Mouse (Mus musculus) myocyte (in vitro differentiated cells): ENCODE data around the gene Gm8122.
"Not testable (repeated sequence)": the region's sequence is repeated elsewhere in the genome, so short reads cannot be mapped to it uniquely, and the experiment has no call there.

Experiments used
- CEBPB ChIP-seq: IDR thresholded peaks from 2 replicates; pipeline ENCODE4 v1.6.1; 2011; ENCODE audit warnings: mild to moderate bottlenecking, moderate library complexity; ENCODE audit not compliant: poor library complexity, insufficient read depth, severe bottlenecking
- E2F4 ChIP-seq: IDR thresholded peaks from one replicate; pipeline ENCODE4 v1.6.1; 2011; ENCODE audit warnings: mild to moderate bottlenecking, control low read depth, moderate library complexity; ENCODE audit not compliant: insufficient read depth
- MAX ChIP-seq: IDR thresholded peaks from one replicate; pipeline ENCODE4 v1.6.1; 2011; ENCODE audit warnings: low read depth, mild to moderate bottlenecking, control low read depth
- MYOD1 ChIP-seq, 3 experiments: IDR thresholded peaks; one replicate each; pipeline ENCODE4 v1.6.1; 2011; ENCODE audit warnings: control low read depth in 2 of 3, low read depth in 2 of 3, mild to moderate bottlenecking in 2 of 3, moderate library complexity in 1 of 3; ENCODE audit not compliant: insufficient read length in 2 of 3, control insufficient read depth in 1 of 3
- MYOG ChIP-seq, 3 experiments: IDR thresholded peaks; one replicate each; pipeline ENCODE4 v1.6.1; 2011; ENCODE audit warnings: control low read depth in 2 of 3, low read depth in 2 of 3, mild to moderate bottlenecking in 2 of 3; ENCODE audit not compliant: insufficient read length in 2 of 3, control insufficient read depth in 1 of 3, insufficient read depth in 1 of 3
- POLR2A ChIP-seq: IDR thresholded peaks from one replicate; pipeline ENCODE4 v1.6.1; 2011; ENCODE audit warnings: low read depth, mild to moderate bottlenecking, control low read depth, moderate library complexity; ENCODE audit not compliant: insufficient read length
- REST ChIP-seq: IDR thresholded peaks from one replicate; pipeline ENCODE4 v1.6.1; 2011; ENCODE audit warnings: mild to moderate bottlenecking, control low read depth, moderate library complexity; ENCODE audit not compliant: insufficient read depth, insufficient read length
- SRF ChIP-seq: IDR thresholded peaks from one replicate; pipeline ENCODE4 v1.6.1; 2011; ENCODE audit warnings: low read depth; ENCODE audit not compliant: control insufficient read depth, insufficient read length
- TCF12 ChIP-seq: IDR thresholded peaks from one replicate; pipeline ENCODE4 v1.6.1; 2011; ENCODE audit warnings: mild to moderate bottlenecking, control low read depth; ENCODE audit not compliant: poor library complexity, insufficient read depth, severe bottlenecking
- TCF3 ChIP-seq: IDR thresholded peaks from one replicate; pipeline ENCODE4 v1.6.1; 2011; ENCODE audit warnings: low read depth, control low read depth; ENCODE audit not compliant: insufficient read length
- USF1 ChIP-seq: IDR thresholded peaks from one replicate; pipeline ENCODE4 v1.6.1; 2011; ENCODE audit warnings: low read depth, mild to moderate bottlenecking, control low read depth, moderate library complexity

GRCm38 (mm10) chr14:43250549-43251253, 15.6 kb upstream of the Gm8122 start:
- not testable (repeated sequence) for TF ChIP-seq E2F4; REST; POLR2A; USF1; MYOG (IDR thresholded peaks at IDR 0.05; ENCODE audit: control insufficient read depth in 1 of 3, insufficient read depth in 1 of 3, insufficient read length in 2 of 3, low read depth in 2 of 3); MYOD1 (IDR thresholded peaks at IDR 0.05; ENCODE audit: control insufficient read depth in 1 of 3, insufficient read length in 2 of 3, low read depth in 2 of 3); SRF; MAX; TCF12; TCF3; CEBPB
